Mouse (Mus musculus): ENCODE measurements around the gene Kcnmb2. TPM values are rescaled to one million over a fixed set of nuclear protein-coding genes. Genes with fewer than 3 reads are reported as not detected.

Gene Kcnmb2
- total RNA-seq, 2 experiments from 2014 or later, result not detected

DNA sequence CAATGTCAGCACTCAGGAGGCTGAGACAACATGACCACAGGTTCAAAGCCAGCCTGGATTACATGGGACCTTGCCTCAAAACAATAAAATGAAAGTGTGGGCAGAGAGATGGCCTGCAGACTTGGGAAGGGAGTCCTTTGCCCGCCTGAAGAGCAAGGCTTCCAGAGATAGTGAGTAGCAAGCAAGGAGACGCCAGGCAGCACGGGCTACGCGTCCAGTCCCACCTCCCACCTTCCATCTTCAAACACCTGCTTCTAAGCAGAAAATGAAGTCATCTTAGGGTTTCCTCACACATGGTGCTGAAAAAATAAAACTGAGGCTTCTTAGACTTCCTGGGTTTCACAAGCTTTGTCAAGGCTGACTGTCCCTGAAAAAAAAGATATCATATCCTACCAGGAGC, 109.3 kb downstream of the Kcnmb2 start:
- DNase-seq (ENCODE audit: low spot score), result no peak
- intact Hi-C loops (cut with DNase I), result no loop called here

DNA sequence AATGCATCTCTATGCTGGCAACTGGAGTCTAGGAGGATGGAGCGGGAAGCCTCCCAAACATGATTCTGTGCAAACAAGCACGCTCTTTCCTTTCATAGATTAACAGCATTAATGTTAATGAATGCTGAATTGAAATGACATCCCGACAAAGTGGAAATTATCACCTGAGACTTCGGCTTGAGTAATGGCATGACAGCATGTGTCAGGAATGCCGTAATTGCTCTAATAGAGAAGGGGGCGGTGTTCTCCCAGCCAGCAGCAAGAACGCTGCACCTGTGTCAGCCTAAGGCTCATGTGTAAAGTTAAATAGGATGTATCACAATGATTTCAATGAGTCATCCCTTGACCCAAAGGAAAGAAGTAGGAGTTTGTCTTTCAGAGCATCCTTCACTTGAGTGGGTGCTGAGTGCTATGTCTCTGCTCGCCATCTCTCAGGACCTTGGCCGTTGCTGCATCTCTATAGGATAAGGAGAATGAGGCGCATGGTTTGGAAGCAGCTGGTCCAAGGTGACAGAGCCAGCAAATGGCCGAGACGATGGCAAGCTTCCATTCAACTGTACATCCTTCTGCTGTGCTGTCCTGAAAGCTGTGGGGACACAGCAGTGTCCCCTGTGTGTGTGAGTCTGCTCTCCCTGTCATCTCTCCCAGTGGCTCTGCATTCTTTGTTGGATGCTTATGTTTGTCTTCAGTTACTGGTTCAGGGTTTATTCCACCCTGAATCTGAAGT, 110.1 kb downstream of the Kcnmb2 start:
- intact Hi-C loops (cut with DNase I), result no loop called here
- DNase-seq (ENCODE audit: low spot score), result no peak

DNA sequence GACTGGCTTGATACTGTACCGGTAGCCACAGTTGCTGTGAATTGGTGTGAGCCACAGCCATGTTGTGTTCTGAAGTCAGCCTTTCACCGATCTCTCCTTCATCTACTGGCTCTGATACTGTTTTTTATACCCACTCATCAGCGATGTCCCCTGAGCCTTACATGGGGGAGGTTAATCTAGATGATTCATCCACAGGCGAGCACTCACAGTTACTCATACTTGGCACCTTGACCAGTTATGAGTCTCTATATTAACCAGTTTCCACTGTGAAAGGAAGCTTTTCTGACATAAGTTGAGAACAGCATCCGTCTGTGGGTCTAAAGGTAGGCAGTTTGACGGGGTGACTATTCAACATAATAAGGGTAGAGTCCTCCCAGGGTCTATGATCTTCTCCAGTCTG, 118.7 kb downstream of the Kcnmb2 start:
- intact Hi-C loops (cut with DNase I), result no loop called here
- DNase-seq (ENCODE audit: low spot score), result no peak

DNA sequence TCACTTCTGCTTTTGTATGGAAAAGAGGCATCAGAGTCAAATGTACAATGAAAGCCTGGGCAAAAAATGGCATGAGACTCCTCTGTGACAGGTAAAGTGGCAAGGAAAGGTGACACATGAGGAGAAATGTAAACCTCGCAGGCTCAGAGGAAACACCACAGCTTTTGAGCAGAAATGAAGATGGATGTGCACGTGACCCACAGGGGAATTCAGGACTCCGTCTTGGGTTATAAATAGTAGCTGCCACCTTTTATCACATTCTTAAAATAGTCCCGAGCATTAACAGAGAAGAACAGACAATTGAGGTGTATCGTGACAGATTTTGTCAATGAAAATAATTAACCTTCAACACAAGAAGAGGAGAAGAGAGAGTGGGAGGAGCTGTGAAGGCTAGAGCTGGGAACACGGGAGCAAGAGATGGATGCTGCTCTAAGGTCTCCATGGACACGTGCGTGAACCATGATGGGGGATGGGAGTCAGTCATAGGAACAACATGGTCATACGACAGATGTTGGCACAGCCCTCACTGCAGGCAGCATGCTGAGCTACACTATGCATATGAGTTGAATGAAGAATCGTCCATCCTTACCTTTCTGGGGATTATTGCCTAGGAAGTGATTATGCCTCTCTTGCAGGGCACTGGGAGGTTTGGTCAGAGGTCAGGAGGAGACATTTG, 127.2 kb downstream of the Kcnmb2 start:
- no peak for DNase-seq (ENCODE audit: low spot score)
- intact Hi-C loops (cut with DNase I), result no loop called here

DNA sequence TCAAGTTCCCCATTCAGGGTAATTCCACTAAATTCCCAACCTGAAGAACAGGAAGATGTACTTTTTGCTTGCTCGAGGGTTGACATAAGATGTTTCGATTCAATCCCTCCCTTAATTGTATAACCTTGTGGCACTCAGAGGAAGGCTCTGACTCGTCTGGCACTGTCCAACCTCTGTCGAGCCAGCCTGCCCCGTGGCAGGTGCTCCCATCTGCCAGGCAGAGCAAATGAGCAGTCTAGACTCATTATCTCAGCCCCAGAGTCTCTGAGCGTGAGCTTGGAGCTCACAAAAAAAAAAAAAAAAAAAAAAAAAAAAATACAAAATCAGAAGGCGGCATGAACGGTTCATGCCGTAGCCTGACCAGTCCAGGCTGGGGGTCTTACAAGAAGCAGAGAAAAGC, 130.1 kb downstream of the Kcnmb2 start:
- intact Hi-C loops (cut with DNase I), result no loop called here
- DNase-seq (ENCODE audit: low spot score), result no peak

DNA sequence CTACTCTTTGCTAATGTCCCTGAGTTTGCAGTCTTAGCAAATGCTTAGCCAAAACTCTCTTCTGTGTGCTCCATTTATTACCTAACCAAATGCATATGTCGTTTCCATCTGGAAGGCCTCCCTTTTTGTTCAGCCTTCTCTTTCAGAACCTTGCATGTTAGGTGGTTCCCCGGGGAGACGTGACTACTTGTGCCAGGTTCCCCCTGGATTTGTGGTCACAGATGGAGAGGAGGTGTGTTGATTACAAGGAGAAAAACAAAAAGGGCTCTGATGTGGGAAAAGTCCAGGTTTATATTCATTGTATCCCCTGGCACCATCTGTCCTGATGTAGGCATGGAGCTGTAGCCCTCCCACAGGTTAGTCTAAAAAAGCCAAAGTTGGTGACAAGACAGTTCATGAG, 141.5 kb downstream of the Kcnmb2 start:
- intact Hi-C loops (cut with DNase I), result no loop called here
- no peak for DNase-seq (ENCODE audit: low spot score)

DNA sequence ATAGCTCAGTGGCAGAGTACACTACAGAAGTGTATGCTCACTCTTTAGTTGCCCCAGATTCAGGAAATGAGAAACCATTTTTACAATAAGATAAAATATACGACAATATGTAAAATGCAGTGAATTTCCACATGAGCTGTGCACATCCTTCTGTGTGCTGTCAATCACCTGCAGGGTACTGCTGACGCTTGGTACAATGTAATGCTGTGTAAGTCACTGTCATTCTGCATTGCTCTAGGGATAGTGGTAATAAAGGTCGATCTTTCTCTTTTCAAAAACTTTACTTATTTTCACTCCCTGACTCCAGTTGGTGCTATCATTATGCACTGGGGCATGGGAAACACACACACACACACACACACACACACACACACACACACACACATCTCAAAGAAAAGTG, 146.5 kb downstream of the Kcnmb2 start:
- intact Hi-C loops (cut with DNase I), result no loop called here
- DNase-seq (ENCODE audit: low spot score), result no peak

DNA sequence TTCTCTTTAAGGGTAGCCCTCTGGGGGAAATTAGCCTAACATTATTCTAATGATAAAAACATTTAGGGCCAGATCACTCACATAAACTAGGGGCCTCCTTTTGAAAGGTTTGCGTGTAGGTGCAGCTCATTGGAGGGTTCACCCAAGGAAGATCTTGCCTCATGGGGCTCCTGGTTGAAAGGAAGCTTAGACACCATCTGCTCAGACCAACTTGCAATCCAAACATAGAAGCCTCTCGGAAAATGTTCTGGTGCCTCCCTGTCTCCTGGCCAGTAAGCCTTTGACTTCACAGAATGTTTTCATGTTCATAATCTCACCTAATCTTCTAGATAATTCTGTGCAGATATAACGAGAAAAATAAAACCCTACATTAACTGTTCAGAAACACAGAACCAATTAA, 150.3 kb downstream of the Kcnmb2 start:
- intact Hi-C loops (cut with DNase I), result no loop called here
- DNase-seq (ENCODE audit: low spot score), result no peak

DNA sequence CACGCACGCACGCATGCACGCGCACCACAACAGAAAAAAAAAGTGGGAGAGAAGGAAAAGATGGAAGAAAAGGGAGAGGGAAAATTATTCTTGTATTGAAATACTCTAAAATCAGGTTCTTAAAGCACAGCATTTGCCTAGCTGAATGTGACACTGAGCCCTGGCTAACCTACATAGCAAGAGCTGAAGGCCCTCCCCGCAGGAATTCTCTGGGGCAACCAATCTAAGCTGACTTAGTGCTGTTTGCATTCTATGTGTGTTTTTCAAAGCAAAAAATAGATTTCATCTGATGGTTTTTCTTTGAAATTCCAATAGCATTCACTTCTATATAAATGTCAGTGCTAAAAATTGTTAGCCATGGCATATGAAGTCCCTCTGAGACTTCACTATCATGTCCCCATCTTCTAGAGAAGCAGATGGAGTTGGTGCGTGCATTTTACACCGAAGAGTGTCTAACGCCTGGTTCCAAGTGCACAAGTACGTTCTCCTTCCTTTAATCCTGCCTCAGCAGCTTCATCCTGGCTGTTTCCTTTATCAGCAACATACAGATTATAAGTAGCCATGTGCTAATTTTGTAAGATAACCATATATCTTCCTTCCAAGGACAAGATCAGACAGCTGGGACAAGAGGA, 151.4 kb downstream of the Kcnmb2 start:
- no peak for DNase-seq (ENCODE audit: low spot score)
- intact Hi-C loops (cut with DNase I), result no loop called here

DNA sequence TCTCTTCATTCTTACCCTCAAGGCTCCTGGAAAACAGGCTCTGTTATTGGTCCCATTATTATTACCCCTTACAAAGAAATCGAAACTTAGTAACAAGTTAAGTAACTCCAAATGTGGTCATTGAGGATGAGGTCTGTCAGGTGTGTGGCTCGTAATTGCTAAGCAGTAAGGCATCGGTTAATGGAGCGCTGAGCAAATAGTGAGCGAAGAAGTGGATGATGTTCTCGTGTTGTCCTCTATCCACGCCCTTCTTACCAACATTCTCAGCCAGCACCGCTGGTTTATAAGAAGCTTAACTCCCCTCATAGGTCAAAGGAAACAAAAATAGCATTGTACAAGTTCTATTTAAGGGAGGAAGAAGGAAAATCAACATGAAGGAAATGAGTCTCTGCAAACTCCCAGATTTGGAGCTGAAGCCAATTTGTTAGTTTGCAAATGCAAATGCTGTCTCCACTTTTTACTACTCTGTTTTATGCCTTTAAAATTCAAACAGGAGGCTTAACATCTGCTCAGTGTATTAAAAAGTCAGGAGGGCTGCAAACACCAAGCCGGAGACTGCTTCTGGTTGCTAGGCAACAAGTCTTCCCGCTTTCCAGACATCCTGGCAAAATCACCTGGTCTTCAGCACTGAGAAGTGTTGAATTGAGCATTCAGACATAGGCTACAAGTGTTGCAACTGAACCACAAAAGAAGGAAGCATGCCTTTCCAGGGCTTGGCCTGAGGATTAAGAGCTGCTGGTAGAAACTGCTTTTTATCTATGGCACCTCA, 157.8 kb downstream of the Kcnmb2 start:
- DNase-seq (ENCODE audit: low spot score), result no peak
- intact Hi-C loops (cut with DNase I), result no loop called here

DNA sequence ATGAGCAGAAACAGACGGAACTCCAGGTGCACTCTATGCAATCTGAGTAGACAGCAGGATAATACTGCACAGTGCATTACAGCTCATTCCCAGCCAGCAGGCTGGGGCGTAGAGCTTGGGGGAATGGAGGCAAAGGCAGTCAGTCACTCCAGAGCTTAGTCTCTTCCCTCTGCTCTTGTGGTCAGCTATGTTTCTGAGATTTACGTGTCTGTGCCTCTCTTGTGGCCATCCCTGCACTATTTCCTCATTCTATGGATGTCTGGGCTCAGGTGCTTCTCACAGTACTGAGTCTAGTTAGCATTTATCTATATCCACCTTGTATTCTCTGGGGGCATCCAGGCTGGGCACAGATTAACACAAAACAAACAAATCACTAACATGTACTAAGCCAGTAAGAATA, 160.4 kb downstream of the Kcnmb2 start:
- no peak for DNase-seq (ENCODE audit: low spot score)
- intact Hi-C loops (cut with DNase I), result no loop called here

DNA sequence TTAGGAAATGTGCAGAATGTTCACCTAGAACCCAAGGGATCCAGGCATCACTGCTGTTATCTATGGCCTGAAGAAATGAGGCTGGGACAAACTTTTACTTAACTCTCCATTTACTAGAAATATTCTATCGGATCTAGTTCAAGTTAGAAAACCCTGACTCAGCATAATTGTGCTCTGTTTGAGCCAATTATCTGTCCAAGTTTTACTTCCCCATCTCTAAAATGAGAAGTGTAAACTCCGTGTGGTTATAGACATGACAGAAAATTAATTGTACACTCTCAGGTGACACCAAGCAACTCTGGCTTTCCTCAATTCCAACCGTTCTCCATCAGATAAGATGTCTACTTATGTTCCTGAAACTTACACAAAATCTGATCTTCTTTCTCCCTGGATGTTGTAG, 161.0 kb downstream of the Kcnmb2 start:
- intact Hi-C loops (cut with DNase I), result no loop called here
- no peak for DNase-seq (ENCODE audit: low spot score)

DNA sequence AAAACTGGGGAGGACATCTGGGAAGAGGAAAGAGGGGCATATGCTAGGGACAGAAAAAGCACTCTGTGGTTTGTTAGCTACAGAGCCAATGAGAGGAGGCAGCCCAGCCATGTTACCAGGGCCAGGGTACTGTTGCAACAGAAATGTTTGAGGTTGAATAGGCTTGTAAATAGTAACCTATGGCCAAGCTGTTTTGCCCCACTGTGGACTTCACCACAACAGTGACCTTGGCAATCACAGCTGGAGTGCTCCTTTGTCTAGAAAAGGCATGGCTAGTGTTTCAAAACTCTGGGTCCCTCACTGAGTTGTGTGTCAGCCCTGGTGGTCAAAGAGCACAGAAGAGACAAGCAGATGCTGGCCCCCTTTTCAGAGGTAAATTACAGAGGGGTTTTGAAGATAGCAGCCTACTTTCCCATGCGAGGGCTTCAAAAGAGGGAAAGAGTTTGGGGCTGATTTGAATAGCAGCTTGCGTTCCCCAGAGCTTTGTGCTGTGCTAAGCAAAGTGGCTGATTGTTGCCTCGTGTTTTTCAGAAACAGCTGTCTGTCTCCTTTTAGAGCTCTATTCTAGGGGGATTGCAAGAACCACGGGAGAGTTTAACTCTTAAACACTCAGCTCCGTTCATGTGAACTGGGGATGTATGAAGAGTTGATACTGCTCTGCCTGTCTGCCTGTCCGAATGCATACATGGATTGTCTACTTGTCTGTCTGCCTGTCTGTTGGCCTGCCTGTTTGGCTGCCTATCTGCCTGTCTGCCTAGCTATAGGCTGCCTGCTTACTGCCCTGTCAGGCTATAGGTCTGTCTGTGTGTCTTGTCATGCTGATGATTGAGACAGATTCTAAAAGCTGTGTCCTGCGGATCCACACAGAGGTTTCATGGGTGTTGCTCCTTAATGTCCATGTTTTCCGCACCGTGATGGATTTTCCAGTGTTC, 165.0 kb downstream of the Kcnmb2 start:
- intact Hi-C loops (cut with DNase I), result no loop called here
- DNase-seq (ENCODE audit: low spot score), result no peak

DNA sequence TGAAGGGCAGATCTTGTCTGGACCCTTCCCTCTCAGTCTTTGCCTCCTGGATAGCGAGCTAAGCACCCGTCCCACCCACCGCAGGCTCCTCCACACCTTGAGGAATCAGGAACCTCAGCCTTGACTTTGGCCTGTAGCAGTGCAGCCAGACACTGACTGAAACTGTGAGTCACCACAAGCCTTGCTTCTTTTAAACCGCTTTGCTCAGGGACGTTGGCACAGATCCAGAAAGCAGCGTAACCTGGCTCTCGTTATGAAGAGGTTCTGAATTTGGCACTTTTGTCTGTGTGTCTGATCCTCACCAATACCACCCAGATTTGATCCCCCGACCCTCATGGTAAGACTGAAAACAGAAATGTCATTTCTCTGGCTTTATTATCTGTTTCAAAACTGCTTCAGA, 171.6 kb downstream of the Kcnmb2 start:
- no peak for DNase-seq (ENCODE audit: low spot score)
- intact Hi-C loops (cut with DNase I), result no loop called here

DNA sequence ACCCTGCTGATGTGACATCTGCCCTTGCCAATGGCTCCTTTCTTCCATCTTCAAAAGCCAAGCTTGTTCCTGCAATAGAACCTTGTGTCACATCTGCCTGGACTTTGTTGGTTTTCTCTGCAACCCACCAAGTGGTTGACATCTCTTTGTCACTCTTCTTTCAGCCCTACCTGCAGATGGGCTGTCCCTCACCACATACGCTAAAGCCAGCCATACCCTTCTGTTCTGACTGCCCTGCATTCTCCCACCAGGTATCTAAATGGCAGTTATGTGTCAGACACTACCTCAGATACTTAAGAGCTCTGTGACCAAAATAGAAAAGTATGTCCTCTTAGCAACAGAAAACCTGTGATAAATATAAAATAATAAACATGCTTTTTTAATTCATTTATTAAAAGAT, 186.5 kb downstream of the Kcnmb2 start:
- no peak for DNase-seq (ENCODE audit: low spot score)
- intact Hi-C loops (cut with DNase I), result no loop called here

DNA sequence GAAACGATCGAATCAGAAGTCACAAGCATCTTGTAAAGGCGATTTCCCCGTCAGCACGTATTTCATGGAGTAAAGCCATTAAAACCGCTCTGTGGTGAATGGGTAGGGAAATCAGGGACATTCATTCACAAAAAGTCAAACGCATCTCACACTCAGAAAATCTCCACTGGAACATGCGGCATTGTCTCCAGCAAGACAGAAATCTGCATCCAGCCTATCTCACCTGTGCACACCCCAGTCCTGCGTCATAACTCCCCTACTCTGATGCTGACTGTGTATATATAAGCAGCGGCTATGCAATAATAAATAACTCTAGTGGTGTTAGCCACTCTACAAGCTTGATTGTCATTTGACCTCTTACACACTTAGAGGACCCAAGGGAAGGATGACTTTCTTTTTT, 199.1 kb downstream of the Kcnmb2 start:
- no peak for DNase-seq (ENCODE audit: low spot score)
- intact Hi-C loops (cut with DNase I), result no loop called here

DNA sequence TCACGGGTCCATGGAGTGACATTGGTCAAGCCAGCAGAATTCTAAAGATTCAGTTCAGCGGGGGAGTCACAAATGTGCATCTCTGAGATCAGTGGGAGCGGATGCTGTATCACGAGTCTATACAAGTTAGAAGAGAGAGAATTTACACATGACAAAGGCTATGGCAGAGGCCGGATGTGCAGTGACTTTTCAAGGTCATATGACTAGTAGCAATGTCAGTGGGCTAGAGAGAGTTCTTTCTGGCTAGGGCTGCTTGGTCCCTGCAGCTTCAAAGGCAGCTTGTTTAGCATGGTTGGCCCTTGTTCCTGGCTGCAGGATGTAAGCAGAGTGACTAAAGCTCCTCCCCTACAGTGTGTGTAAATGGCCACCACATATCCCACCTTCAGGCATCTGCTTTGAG, 217.5 kb downstream of the Kcnmb2 start:
- intact Hi-C loops (cut with DNase I), result no loop called here

DNA sequence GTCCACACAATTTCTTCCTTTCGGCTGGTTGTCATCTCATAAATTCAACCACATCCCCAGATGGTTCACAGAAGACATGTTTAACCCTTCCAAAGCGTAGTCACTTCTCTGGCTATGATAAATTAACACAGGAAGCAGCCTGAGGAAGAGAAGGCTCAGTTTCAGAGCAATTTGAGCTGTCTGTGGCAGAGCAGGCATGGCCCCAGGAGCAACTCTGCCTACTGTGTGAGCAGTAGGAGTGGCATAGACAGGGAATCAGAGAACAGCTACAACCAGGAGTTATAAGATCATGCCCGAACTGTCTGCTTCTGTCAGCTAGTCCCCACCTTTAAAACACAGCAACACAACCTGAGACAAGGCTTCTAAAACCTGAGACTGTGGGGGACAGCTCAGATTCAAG, 219.4 kb downstream of the Kcnmb2 start:
- DNase-seq (ENCODE audit: low spot score), result no peak
- intact Hi-C loops (cut with DNase I), result no loop called here

More for the DNA sequence above, 217.5 kb downstream of the Kcnmb2 start:
- DNase-seq (ENCODE audit: low spot score), result no peak

DNA sequence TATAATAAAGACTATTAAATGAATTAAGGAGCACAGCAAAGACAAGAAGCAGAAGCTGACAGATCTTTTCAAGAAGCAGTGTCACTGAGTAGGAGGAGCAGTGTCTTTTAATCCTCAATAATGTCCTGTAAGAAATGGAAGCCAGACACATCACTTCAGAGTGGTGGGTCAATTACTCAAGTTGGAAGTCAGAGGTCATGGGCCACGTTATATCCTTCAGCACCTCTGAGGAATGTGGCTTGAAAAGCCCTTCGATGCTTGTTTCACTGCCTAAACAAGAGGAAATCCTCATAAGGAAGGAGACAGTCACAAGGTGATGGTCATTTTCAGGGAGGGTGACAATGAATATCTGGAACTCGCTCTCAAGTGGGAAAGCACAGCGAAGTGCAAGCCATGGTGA, 223.1 kb downstream of the Kcnmb2 start:
- intact Hi-C loops (cut with DNase I), result no loop called here
- DNase-seq (ENCODE audit: low spot score), result no peak

DNA sequence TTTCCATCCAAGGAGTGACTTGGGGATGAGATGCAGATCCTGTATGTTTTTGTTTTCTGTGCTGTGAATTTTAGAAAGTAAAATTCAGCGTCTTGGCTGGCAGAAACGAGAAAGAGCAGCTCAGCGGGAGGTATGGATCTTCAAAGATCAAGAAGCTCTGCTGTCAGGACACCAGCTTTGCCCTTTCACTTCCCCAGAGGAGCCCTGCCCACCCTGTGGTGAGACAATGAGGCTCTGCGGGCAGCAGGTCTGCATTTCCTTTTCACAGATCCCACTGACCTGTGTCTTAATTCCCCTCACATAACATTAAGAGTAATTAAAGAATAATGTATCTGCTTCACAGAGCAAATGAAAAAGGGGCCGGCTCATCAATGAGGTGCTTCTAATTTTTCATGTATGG, 226.1 kb downstream of the Kcnmb2 start:
- DNase-seq (ENCODE audit: low spot score), result no peak

More for the DNA sequence above, 226.1 kb downstream of the Kcnmb2 start:
- intact Hi-C loops (cut with DNase I), result no loop called here
